Mouse (Mus musculus): ENCODE data around the gene Adam17. TPM values are rescaled to one million over a fixed set of nuclear protein-coding genes. Genes with fewer than 3 reads are reported as not detected.

Adam17 gene
- polyA plus RNA-seq (2015; fragmentation: Nextera tagmentation; extraction: Ambion mirVana), result 34.4 and 38.7 TPM in 2 replicates

- Histone ChIP-seq H3K4me2 (replicated peaks; ENCODE audit: low read depth, low read length) (peak within 1 kb of the TSS; percentile 68), H3K36me3 (ENCODE audit: insufficient read depth, low read length) (no peaks in the 10 kb centered on the region), H3K4me1 (ENCODE audit: insufficient read depth, low read depth, low read length) (no peaks in the 10 kb centered on the region), H3K27me3 (replicated peaks; ENCODE audit: insufficient read depth, low read length) (no peaks in the 10 kb centered on the region), H3K27ac (ENCODE audit: low read length) (peak within 1 kb of the TSS; percentile 95), H3K4me3 (ENCODE audit: low read depth, low read length) (peak within 1 kb of the TSS; percentile 79), H3K9ac (replicated peaks; ENCODE audit: low read depth) (peak within 1 kb of the TSS; percentile 85), H3K9me3 (ENCODE audit: low read length) (no peaks in the 10 kb centered on the region)
- DNase-seq (ENCODE audit: low spot score) (peak; percentile 99), ATAC-seq (peak; percentile 99)
- under 1% methylated on average over 55 of the region's 55 CpGs for WGBS
- TF ChIP-seq EP300 (IDR thresholded peaks at IDR 0.05) (peak; percentile 42; the same call in 1 of the 2 replicates), CTCF (IDR thresholded peaks at IDR 0.05) (peak; percentile 87)
Observed at GRCm38 (mm10) chr12:21373100-21373819, at the start of gene Adam17. TSS of gene Adam17 (minus strand) at chr12:21373632.

- peak overlapping the region; percentile 78 for H3K4me2 ChIP-seq (replicated peaks; ENCODE audit: low read depth, low read length)
- H3K9me3 ChIP-seq (ENCODE audit: low read length), result no peaks in the 10 kb centered on the region
- H3K27me3 ChIP-seq (replicated peaks; ENCODE audit: insufficient read depth, low read length), result no peaks in the 10 kb centered on the region
- H3K4me3 ChIP-seq (ENCODE audit: low read depth, low read length), result no peak overlapping the region
- H3K9ac ChIP-seq (replicated peaks; ENCODE audit: low read depth), result 0 out of 2 replicates have a peak overlapping the region, but pooled peaks have one; percentile 43
- ATAC-seq, result no peak
- 27% methylated on average over 11 of the region's 11 CpGs for WGBS
- H3K4me1 ChIP-seq (ENCODE audit: insufficient read depth, low read depth, low read length), result 0 out of 2 replicates have a peak, but pooled peaks cover 3% of the 10 kb centered on the region
- TF ChIP-seq EP300 (IDR thresholded peaks at IDR 0.05), result no peak
- no peak for TF ChIP-seq CTCF (IDR thresholded peaks at IDR 0.05)
- H3K36me3 ChIP-seq (ENCODE audit: insufficient read depth, low read length), result no peaks in the 10 kb centered on the region
- DNase-seq (ENCODE audit: low spot score), result no peak
- H3K27ac ChIP-seq (ENCODE audit: low read length), result peak overlapping the region; percentile 71; the same call in 1 of the 2 replicates
Observed at GRCm38 (mm10) chr12:21418621-21419131, 45.2 kb upstream of the Adam17 start.

DNA sequence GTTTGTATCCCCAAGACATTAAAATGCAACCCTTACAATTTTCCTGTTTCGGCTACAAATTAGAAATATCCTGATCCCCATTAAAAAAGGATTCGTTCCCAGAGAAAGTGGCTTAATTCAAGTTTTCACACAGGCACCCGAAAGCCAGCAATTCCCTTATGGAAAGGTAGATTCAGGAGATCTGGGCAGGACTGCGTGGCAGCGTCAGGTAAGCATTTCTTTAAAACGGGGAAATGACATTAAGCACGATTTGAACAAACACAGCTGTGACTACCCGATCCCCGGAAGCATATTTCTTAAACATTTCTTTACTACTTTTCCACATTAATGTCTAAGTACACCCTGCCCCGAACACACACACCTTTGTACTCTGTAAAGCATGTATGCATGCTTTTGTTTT, 44.7 kb upstream of the Adam17 start:
- DNase-seq (ENCODE audit: low spot score) (no peak), ATAC-seq (no peak)
- Histone ChIP-seq H3K9ac (replicated peaks; ENCODE audit: low read depth) (peak overlapping the region; percentile 43; the same call in 1 of the 2 replicates), H3K4me2 (replicated peaks; ENCODE audit: low read depth, low read length) (peak overlapping the region; percentile 78), H3K4me3 (ENCODE audit: low read depth, low read length) (peak overlapping the region; percentile 77), H3K4me1 (ENCODE audit: insufficient read depth, low read depth, low read length) (0 out of 2 replicates have a peak, but pooled peaks cover 3% of the 10 kb centered on the region), H3K27me3 (replicated peaks; ENCODE audit: insufficient read depth, low read length) (no peaks in the 10 kb centered on the region), H3K27ac (ENCODE audit: low read length) (peak overlapping the region; percentile 71), H3K36me3 (ENCODE audit: insufficient read depth, low read length) (no peaks in the 10 kb centered on the region), H3K9me3 (ENCODE audit: low read length) (no peaks in the 10 kb centered on the region)
- 4% methylated on average over 10 of the region's 10 CpGs for WGBS
- TF ChIP-seq CTCF (IDR thresholded peaks at IDR 0.05) (no peak), EP300 (IDR thresholded peaks at IDR 0.05) (no peak)

DNA sequence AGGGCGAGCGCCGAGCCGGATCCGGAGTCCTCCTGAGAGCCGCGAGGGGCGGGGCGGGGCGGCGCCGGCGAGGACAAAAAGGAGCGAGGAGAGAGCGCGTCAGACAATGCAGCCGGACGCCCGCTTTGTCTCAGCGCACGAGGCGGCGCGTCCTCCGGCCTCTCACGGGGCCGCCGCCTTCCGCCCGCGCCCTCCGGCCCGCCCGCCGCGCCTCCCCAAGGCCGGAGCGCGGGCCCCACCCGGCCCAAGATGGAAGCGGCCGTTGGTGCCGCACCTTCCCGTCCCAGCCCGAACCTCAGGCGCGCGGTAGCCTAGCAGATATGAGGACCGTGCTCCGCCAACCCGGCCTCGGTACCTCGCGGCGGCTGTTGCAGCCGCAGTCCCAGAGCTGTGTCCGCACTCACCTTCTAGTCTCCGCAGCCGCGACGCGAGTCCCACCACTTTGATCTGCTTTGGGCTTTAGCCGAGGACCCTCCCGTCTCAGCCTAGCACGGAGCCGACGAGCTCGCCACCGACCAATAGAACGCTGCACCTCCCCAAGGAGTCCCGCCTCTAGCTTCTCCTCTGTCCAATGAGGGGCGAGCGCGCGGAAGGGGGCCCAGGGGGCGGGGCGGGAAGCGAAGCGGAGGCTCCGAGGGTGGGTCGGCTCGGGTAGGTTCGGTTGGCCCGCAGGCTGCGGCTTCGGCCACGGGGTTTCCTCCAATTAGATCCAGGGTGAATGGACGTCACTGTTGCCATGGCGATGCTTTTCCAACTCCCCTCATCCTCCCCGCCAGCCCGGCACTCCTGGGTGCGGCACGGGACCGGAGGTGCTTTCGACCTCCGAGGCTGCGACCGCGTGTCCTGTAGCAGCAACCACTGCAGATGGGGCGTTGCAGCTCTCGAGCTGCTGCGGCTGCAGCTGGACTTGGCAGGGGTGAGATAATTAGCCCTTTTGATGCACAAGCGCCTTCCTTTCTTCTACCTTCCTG, 44.0 kb upstream of the Adam17 start, which contains the start of gene Ywhaq:
TSS of gene Ywhaq (minus strand) at position 538 of the 971 bp plus-strand sequence.
- no peaks in the 10 kb centered on the region for H3K27me3 ChIP-seq (replicated peaks; ENCODE audit: insufficient read depth, low read length)
- peak within 1 kb of the TSS; percentile 97 for H3K27ac ChIP-seq (ENCODE audit: low read length)
- peak; percentile 99 for DNase-seq (ENCODE audit: low spot score)
- WGBS, result under 1% methylated on average over 68 of the region's 103 CpGs
- H3K4me3 ChIP-seq (ENCODE audit: low read depth, low read length), result peak within 1 kb of the TSS; percentile 77
- H3K36me3 ChIP-seq (ENCODE audit: insufficient read depth, low read length), result 0 out of 2 replicates have a peak, but pooled peaks cover 4% of the 10 kb centered on the region
- TF ChIP-seq CTCF (IDR thresholded peaks at IDR 0.05) (no peak), EP300 (IDR thresholded peaks at IDR 0.05) (0 out of 2 replicates have a peak, but pooled peaks have one; percentile 24)
- 0 out of 2 replicates have a peak, but pooled peaks cover 3% of the 10 kb centered on the region for H3K4me1 ChIP-seq (ENCODE audit: insufficient read depth, low read depth, low read length)
- peak within 1 kb of the TSS; percentile 78 for H3K4me2 ChIP-seq (replicated peaks; ENCODE audit: low read depth, low read length)
- ATAC-seq, result peak; percentile 98
- H3K9ac ChIP-seq (replicated peaks; ENCODE audit: low read depth), result peak within 1 kb of the TSS; percentile 75
- H3K9me3 ChIP-seq (ENCODE audit: low read length), result no peaks in the 10 kb centered on the region

DNA sequence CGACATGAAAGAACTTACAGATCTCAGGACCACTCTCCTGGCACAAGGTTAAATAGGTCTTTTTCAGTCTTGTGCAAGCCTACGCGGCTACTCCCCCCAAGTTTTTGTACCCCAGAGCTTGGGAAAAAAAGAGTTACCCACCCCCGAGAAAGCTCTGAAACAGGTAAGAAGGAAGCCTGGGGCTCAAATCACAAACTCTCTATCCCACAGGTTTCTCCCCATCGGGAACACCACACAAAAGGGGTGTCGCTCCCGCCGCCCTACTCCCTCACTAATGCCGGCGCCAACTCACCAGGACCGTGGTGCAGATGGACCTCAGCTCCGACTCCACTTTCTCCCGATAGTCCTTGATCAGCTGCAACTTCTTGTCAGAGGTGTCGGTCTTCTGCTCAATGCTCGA, 43.1 kb upstream of the Adam17 start:
- peak overlapping the region; percentile 77 for H3K4me3 ChIP-seq (ENCODE audit: low read depth, low read length)
- peak overlapping the region; percentile 62 for H3K27ac ChIP-seq (ENCODE audit: low read length)
- H3K9ac ChIP-seq (replicated peaks; ENCODE audit: low read depth), result peak overlapping the region; percentile 75
- no peaks in the 10 kb centered on the region for H3K27me3 ChIP-seq (replicated peaks; ENCODE audit: insufficient read depth, low read length)
- 0 out of 2 replicates have a peak, but pooled peaks cover 3% of the 10 kb centered on the region for H3K4me1 ChIP-seq (ENCODE audit: insufficient read depth, low read depth, low read length)
- H3K4me2 ChIP-seq (replicated peaks; ENCODE audit: low read depth, low read length), result peak overlapping the region; percentile 78
- H3K9me3 ChIP-seq (ENCODE audit: low read length), result no peaks in the 10 kb centered on the region
- DNase-seq (ENCODE audit: low spot score) (no peak), ATAC-seq (no peak)
- under 1% methylated on average over 13 of the region's 15 CpGs for WGBS
- TF ChIP-seq EP300 (IDR thresholded peaks at IDR 0.05) (no peak), CTCF (IDR thresholded peaks at IDR 0.05) (no peak)
- peaks cover 11% of the 10 kb centered on the region; the same call in 1 of the 2 replicates for H3K36me3 ChIP-seq (ENCODE audit: insufficient read depth, low read length)
